9 mouse cellular contexts compared by ENCODE assay signal in the genomic region with DNA sequence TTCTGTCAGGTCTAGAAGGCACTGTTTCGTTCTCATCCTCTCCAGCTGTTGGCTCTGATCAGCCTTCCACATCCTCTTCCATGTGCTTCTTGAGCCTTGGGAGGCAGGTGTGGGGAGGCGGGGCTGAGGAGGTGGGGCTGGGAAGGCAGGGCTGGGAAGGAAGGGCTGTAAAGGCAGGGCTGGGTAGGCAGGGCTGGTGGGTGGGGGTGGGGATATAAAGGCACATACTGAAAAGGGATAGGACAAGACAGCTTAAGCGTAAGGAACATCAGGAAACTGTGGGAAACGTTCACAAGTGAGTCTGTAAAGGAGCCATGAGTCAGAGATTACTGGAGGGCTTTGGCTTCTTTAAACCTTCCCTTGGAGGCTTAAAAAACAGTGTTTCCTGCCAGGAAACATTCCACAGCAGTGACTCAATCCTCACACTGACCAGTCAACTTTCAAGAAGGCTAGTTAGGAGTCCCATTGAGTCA. TPM values are rescaled to one million over a fixed set of nuclear protein-coding genes. Genes with fewer than 3 reads are reported as not detected.
DNase-seq lines count a peak whose midpoint lies in the region; ATAC-seq lines count a peak whose summit lies in the region.
"Had no signal": no experiment of that assay in that cellular context is flagged by ENCODE, and none has a peak within 500 bp of the region (broad histone marks: within the 10 kb centered on the region; RNA-seq: fewer than 3 reads in every experiment).

No protein-coding gene starts in this region.

- peak; percentile 60 for ATAC-seq in limb, embryonic 15.5 days (ENCODE audit: insufficient number of reproducible peaks, low FRiP score, low TSS enrichment, low read depth)
- no peak for ATAC-seq in forebrain, embryonic 16.5 days

- no peak overlapping the region for H3K9ac ChIP-seq in limb, embryonic 15.5 days
- no peak overlapping the region for H3K9ac ChIP-seq in forebrain, embryonic 16.5 days (replicated peaks; ENCODE audit: low read depth, low read length)

- peak; percentile 25 for DNase-seq in adrenal gland, adult 8-10 months
- no peak for DNase-seq in adrenal gland, postnatal 10 days
- peak; percentile 45 to 50 for DNase-seq in urinary bladder, postnatal 36 days (ENCODE audit: low spot score in 2 of 2)
- no peak for DNase-seq in urinary bladder, postnatal 10 days (ENCODE audit: low spot score)
- DNase-seq in right cerebral cortex, postnatal 14 days: no peak
- no peak for DNase-seq in thymus, postnatal 25 days

- H3K27ac ChIP-seq in limb, embryonic 15.5 days: peak overlapping the region; percentile 47; the same call in 1 of the 2 replicates
- H3K27ac ChIP-seq in forebrain, embryonic 16.5 days (ENCODE audit: low read length): no peak overlapping the region

- H3K27me3 ChIP-seq in limb, embryonic 15.5 days: no peaks in the 10 kb centered on the region
- H3K27me3 ChIP-seq in forebrain, embryonic 16.5 days (replicated peaks; ENCODE audit: control insufficient read depth, insufficient read depth, low read length): no peaks in the 10 kb centered on the region; the same call in 1 of the 2 replicates

- H3K4me1 ChIP-seq in limb, embryonic 15.5 days: peaks cover 4% of the 10 kb centered on the region; the same call in 1 of the 2 replicates
- no peaks in the 10 kb centered on the region for H3K4me1 ChIP-seq in forebrain, embryonic 16.5 days (replicated peaks; ENCODE audit: control insufficient read depth, insufficient read depth, low read length)

- H3K4me2 ChIP-seq in limb, embryonic 15.5 days: no peak overlapping the region
- no peak overlapping the region for H3K4me2 ChIP-seq in forebrain, embryonic 16.5 days (ENCODE audit: low read length)

- no peaks in the 10 kb centered on the region for H3K9me3 ChIP-seq in limb, embryonic 15.5 days
- peaks cover 11% of the 10 kb centered on the region for H3K9me3 ChIP-seq in forebrain, embryonic 16.5 days (ENCODE audit: control insufficient read depth, low read length)

- WGBS in limb, embryonic 15.5 days: 42% methylated on average over 4 of the region's 4 CpGs
- WGBS in forebrain, embryonic 16.5 days: 64% methylated on average over 4 of the region's 4 CpGs

- H3K4me3 ChIP-seq in limb, embryonic 15.5 days: no peak overlapping the region
- H3K4me3 ChIP-seq in forebrain, embryonic 16.5 days (replicated peaks; ENCODE audit: low read length): no peak overlapping the region

- no peaks in the 10 kb centered on the region for H3K36me3 ChIP-seq in limb, embryonic 15.5 days
- H3K36me3 ChIP-seq in forebrain, embryonic 16.5 days (ENCODE audit: control insufficient read depth, insufficient read depth): no peaks in the 10 kb centered on the region

RNA-seq across cellular contexts. Expression of a gene that starts 21.0 kb away (rescaled TPM):
- not detected for total RNA-seq in adrenal gland, adult 8-10 months (2022)
- total RNA-seq in adrenal gland, postnatal 10 days (2021): not detected
- polyA plus RNA-seq in limb, embryonic 15.5 days (2015; fragmentation: Nextera tagmentation; extraction: Ambion mirVana): not detected in 2 replicates
- polyA plus RNA-seq in forebrain, embryonic 16.5 days (2015; fragmentation: Nextera tagmentation; extraction: Ambion mirVana): not detected in 2 replicates
- total RNA-seq: hematopoietic stem cell, adult 5-6 weeks had no signal

Comparison
In these comparisons a context has a peak if more than half of its experiments do, and no peak if none do; other contexts are left out.
1. DNase-seq: peak in adrenal gland, adult 8-10 months (single experiment) and urinary bladder, postnatal 36 days (2 of 2); none in adrenal gland, postnatal 10 days (single experiment), urinary bladder, postnatal 10 days (single experiment), right cerebral cortex, postnatal 14 days (single experiment) and thymus, postnatal 25 days (single experiment).